Mouse (Mus musculus) embryonic facial prominence, embryonic 10.5 days (tissue): ENCODE measurements around the gene Iqgap3. TPM values are rescaled to one million over a fixed set of nuclear protein-coding genes. Genes with fewer than 3 reads are reported as not detected.

Experiments
- DNase-seq: peaks from one replicate; pipeline ENCODE4 v3.0.0-alpha.2; 2017; ENCODE audit warnings: low spot score
- H3K27ac ChIP-seq: fragments of 300-500 bp; sonication (generic); replicated peaks from 2 replicates; pipeline ENCODE4 v1.5.1; 2016; ENCODE audit warnings: mild to moderate bottlenecking
- H3K27me3 ChIP-seq: fragments of 300-500 bp; sonication (generic); replicated peaks from 2 replicates; pipeline ENCODE4 v1.6.1; 2016; ENCODE audit warnings: low read depth, mild to moderate bottlenecking; ENCODE audit not compliant: poor library complexity, severe bottlenecking
- H3K36me3 ChIP-seq: fragments of 300-500 bp; sonication (generic); replicated peaks from 2 replicates; pipeline ENCODE4 v1.6.1; 2016; ENCODE audit warnings: mild to moderate bottlenecking, moderate library complexity
- H3K4me1 ChIP-seq: fragments of 300-500 bp; sonication (generic); 2 replicates; pipeline ENCODE4 v1.6.1; 2016
- H3K4me3 ChIP-seq: fragments of 300-500 bp; sonication (generic); 2 replicates; pipeline ENCODE4 v1.5.1; 2016; ENCODE audit warnings: mild to moderate bottlenecking, moderate library complexity
- H3K9me3 ChIP-seq: fragments of 300-500 bp; sonication (generic); 2 replicates; pipeline ENCODE4 v1.6.1; 2016; ENCODE audit warnings: mild to moderate bottlenecking
- WGBS: fragments of 180-500 bp; shearing (Covaris S2); methylation state at CpG from one replicate; pipeline ENCODE4 v1.1.7; 2016; 5-methylcytosine and 5-hydroxymethylcytosine counted together
- polyA plus RNA-seq: library from polyadenylated mRNA; unstranded; fragments of >200 nt; fragmentation: Nextera tagmentation; extraction: Ambion mirVana; gene quantifications from 2 replicates; pipeline ENCODE4 v1.2.1, GENCODE M21; 2016

Iqgap3 gene
- polyA plus RNA-seq, 1 experiment from 2014 or later: 28.2 TPM

GRCm38 (mm10) chr3:88163847-88164246 is 82.1 kb downstream of the Iqgap3 start:
- no peak overlapping the region for H3K27ac ChIP-seq
- peaks cover 7% of the 10 kb centered on the region for H3K4me1 ChIP-seq
- H3K9me3 ChIP-seq: no peaks in the 10 kb centered on the region
- 78% methylated on average over 3 of the region's 3 CpGs for WGBS
- H3K4me3 ChIP-seq: no peak overlapping the region
- no peak for DNase-seq
- H3K36me3 ChIP-seq: peaks cover 97% of the 10 kb centered on the region
- H3K27me3 ChIP-seq: no peaks in the 10 kb centered on the region

- no peaks in the 10 kb centered on the region for H3K9me3 ChIP-seq
- H3K36me3 ChIP-seq: peaks cover 97% of the 10 kb centered on the region
- H3K4me1 ChIP-seq: peaks cover 7% of the 10 kb centered on the region
- no peaks in the 10 kb centered on the region for H3K27me3 ChIP-seq
- H3K27ac ChIP-seq: no peak overlapping the region
- no peak overlapping the region for H3K4me3 ChIP-seq
- 72% methylated on average over 3 of the region's 3 CpGs for whole genome bisulfite sequencing
- DNase-seq: no peak
Measured at GRCm38 (mm10) chr3:88164263-88164662, 82.5 kb downstream of the Iqgap3 start.

- Histone ChIP-seq H3K36me3 (peaks cover 97% of the 10 kb centered on the region), H3K27me3 (no peaks in the 10 kb centered on the region), H3K27ac (no peak overlapping the region), H3K9me3 (no peaks in the 10 kb centered on the region), H3K4me1 (peaks cover 7% of the 10 kb centered on the region), H3K4me3 (no peak overlapping the region)
- DNase-seq: no peak
- 90% methylated on average over 5 of the region's 5 CpGs for WGBS
Measured at GRCm38 (mm10) chr3:88166056-88166455, 84.3 kb downstream of the Iqgap3 start.

GRCm38 (mm10) chr3:88170361-88170760 is 88.6 kb downstream of the Iqgap3 start:
- no peaks in the 10 kb centered on the region for H3K27me3 ChIP-seq
- H3K4me3 ChIP-seq: no peak overlapping the region
- no peak for DNase-seq
- WGBS: 89% methylated on average over 5 of the region's 5 CpGs
- no peaks in the 10 kb centered on the region for H3K9me3 ChIP-seq
- peaks cover 88% of the 10 kb centered on the region for H3K36me3 ChIP-seq
- H3K27ac ChIP-seq: no peak overlapping the region
- no peaks in the 10 kb centered on the region for H3K4me1 ChIP-seq

Other genes starting within 250 kb of the Iqgap3 start
- gene Sh2d2a, start 235.2 kb upstream of the Iqgap3 start, polyA plus RNA-seq: not detected in 2 replicates
- gene Prcc, start 196.4 kb upstream of the Iqgap3 start, polyA plus RNA-seq: 19.7 and 20.6 TPM in 2 replicates
- gene Hdgf, start 175.7 kb upstream of the Iqgap3 start, polyA plus RNA-seq: 269 and 278 TPM in 2 replicates
- gene Mrpl24, start 162.5 kb upstream of the Iqgap3 start, polyA plus RNA-seq: 78.4 and 79.3 TPM in 2 replicates
- 78.0 and 81.3 TPM in 2 replicates for gene Isg20l2, start 151.7 kb upstream of the Iqgap3 start, polyA plus RNA-seq
- gene Rrnad1, start 151.3 kb upstream of the Iqgap3 start, polyA plus RNA-seq: 20.6 and 21.5 TPM in 2 replicates
- 686 and 800 TPM in 2 replicates for gene Crabp2, start 133.3 kb upstream of the Iqgap3 start, polyA plus RNA-seq
- gene Nes, start 110.9 kb upstream of the Iqgap3 start, polyA plus RNA-seq: 35.3 and 46.2 TPM in 2 replicates
- gene Bcan, start 81.7 kb upstream of the Iqgap3 start, polyA plus RNA-seq: 0.32 and 0.41 TPM in 2 replicates
- not detected in 2 replicates for gene Hapln2, start 54.4 kb upstream of the Iqgap3 start, polyA plus RNA-seq
- gene Gpatch4, start 38.9 kb upstream of the Iqgap3 start, polyA plus RNA-seq: 52.2 and 52.4 TPM in 2 replicates
- 126 and 145 TPM in 2 replicates for gene Naxe, start 23.5 kb upstream of the Iqgap3 start, polyA plus RNA-seq
- 0.09 and 0.24 TPM in 2 replicates for gene Ttc24, start 3.7 kb upstream of the Iqgap3 start, polyA plus RNA-seq
- 11.1 and 12.1 TPM in 2 replicates for gene Mef2d, start 60.4 kb downstream of the Iqgap3 start, polyA plus RNA-seq
- gene Rhbg, start 172.7 kb downstream of the Iqgap3 start, polyA plus RNA-seq: 0.17 TPM in 1 of 2 replicates, not detected in the other
- not detected in 2 replicates for gene Gm38392, start 205.2 kb downstream of the Iqgap3 start, polyA plus RNA-seq
- gene Tsacc, start 215.0 kb downstream of the Iqgap3 start, polyA plus RNA-seq: 12.6 and 14.7 TPM in 2 replicates
- gene Cct3, start 215.1 kb downstream of the Iqgap3 start, polyA plus RNA-seq: 862 and 910 TPM in 2 replicates
- 142 and 153 TPM in 2 replicates for gene Glmp, start 243.1 kb downstream of the Iqgap3 start, polyA plus RNA-seq